Mouse (Mus musculus) adrenal gland, adult 2 months (tissue): ENCODE measurements at regions not wholly inside any gene's neighbourhood (a gene's known extent, or its start where the extent isn't known, plus 50 kb on each side); places are given as distances from the start of the nearest gene placed in this dataset.
A peak's percentile ranks its signal among the peaks of the same experiment; 100 is the strongest.
"Not testable (repeated sequence)": the region's sequence is repeated elsewhere in the genome, so short reads cannot be mapped to it uniquely, and the experiment has no call there.

Experiments
- DNase-seq: peaks from one replicate; pipeline ENCODE4 v3.0.0; 2021

GRCm38 (mm10) chr4:153616058-153616457, 133.4 kb upstream of the Ajap1 start:
- DNase-seq = no peak

DNA sequence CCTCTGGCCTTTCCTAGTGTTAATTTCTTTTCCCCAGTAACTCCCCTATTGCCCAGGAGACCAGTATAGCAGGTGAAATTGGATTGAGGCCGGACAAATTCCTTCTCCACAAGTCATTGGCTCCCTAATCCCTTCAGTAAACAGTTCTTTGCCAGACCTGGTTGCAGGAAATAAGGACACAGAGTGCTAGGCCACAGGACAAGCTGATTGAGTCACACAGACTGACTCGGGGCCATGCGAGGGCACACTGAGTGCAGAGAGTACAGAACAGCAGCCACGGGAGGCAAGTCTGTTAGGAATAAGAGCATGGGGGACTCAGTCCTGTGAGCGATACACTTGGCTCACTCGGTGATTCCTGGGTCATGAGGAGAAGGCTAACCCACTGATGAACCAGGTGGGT, 134.3 kb upstream of the Ajap1 start:
- DNase-seq = peak; percentile 19

DNA sequence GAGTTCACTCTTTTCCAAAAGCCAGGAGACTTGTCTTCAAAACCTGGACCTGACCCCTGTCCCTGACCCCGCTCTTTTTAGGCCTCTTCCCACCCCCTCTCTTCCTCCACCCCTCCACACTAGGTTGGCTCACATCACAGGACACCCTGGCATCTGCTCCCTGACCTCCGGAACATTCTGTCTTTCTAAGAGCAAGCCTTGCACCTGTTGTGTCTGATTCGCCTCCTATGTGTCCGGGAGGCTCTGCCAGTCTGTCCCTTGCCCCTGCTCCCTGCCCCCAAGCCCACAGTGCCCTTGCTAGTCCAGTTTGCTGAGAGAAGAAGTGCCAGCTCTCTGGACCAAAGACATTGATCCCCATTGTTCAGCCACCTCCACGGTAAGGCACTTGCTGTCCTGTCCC, 138.3 kb upstream of the Ajap1 start:
- DNase-seq = no peak

GRCm38 (mm10) chr4:153631161-153631560, 148.6 kb upstream of the Ajap1 start:
- DNase-seq = no peak

GRCm38 (mm10) chr4:153632056-153632455, 149.4 kb upstream of the Ajap1 start:
- no peak for DNase-seq

DNA sequence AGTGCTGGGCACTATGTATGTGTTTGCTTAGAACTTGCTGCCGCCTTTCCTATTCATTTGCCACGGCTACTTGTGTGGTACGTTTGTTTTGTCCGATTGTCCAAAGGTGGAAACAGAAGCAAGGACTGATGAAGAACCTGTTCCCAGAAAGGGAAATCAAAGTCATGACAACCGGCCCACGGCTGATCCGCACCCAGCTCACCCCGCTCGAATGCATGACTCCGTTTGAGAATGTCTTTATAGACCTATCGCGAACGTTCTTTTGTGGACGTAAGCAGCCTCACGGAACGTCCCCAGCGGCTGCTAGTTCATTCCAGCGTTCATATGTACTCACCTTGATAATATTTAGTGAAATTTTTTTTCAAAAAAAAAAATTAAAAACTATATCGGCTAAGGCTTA, 149.9 kb upstream of the Ajap1 start:
- DNase-seq = no peak

DNA sequence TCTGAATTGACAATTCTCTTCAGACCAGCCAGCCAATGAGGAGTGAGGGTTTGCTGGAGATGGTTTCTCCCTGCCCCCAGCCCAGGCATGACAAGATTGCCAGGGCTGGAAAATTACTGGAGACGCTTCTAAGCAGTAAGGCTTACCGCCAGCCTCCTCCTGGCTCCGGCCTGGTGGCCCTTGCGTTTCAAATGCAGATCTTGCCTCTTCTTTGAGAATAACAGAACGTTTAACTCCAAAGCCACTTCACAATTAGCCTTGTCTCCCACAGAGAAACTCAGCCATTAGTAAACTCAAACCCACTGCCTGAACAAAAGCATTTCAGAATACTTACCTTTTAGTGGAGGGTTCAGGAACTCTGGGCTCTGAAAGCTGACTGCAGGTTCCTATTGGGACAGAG, 150.6 kb upstream of the Ajap1 start:
- no peak for DNase-seq

DNA sequence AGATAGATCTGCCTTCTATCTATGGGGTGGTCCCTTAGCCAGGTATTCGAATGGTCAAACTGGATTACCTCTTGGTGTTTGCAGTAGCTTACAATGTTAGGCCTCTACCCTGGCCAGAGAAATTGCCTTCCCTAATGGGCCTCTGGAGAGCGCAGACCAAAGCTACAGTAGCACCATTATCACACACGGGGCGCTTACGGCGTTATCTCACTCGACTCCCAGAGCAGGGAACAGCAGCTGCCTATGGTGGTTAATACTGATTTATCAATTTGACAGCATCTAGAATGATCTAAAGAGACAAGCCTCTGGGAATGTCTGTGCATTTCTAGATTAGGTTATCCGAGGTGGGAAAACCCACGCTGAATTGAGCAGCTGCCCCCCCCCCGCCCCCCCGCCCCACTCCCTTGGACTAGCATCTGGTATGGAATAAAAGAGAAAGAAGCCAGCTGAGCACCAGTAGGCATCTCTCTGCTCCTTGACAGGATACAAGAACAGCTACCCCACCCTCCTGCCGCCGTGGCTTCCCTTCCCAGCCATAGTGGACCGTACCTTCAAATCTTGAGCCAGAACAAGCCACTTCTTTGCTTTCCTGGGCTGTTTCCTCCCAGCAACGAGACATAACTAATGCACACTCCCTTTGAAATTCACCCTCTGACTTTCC, 151.7 kb upstream of the Ajap1 start:
- no peak for DNase-seq

GRCm38 (mm10) chr4:153637989-153638388, 155.4 kb upstream of the Ajap1 start:
- DNase-seq = peak; percentile 8

DNA sequence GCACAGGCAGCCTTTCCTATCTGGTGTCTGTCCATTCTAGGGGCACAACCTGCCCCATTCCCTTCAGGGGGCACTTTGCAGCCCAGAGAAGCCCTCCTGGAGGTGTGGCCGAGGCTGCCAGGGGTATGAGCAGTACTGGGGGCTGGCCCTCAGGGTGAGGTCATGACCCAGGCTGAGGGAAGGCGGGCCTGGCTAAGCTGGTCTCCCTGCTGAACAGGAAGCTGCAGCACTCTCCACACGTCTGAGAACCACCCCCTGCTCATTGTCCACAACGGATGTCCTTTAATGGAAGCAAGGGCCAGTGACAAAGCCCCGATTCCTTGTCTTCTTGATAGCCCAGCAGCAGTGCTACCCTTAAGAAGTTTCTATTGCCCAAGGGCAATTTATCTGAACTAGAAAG, 169.2 kb upstream of the Ajap1 start:
- DNase-seq = no peak

DNA sequence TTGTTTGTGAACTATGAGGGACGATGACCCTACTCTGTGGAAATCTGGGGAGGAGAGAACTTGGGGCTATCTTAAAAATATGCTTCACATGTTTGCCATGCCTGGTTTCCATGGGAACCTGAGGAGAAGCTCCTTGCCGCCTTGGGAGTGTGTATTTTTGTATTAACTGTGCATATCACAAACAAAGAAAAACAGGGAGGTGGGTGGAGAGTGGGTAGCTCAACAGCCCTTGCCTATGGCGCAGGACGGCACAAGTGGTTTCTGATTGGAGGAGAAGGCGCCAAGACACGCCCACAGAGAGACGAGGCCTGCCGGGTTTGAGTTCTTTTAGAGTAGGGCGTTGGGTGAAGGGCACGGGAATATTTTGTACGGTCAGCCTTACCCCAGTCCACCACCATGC, 170.2 kb upstream of the Ajap1 start:
- DNase-seq = no peak

GRCm38 (mm10) chr4:153662731-153663130, 180.1 kb upstream of the Ajap1 start:
- no peak for DNase-seq

DNA sequence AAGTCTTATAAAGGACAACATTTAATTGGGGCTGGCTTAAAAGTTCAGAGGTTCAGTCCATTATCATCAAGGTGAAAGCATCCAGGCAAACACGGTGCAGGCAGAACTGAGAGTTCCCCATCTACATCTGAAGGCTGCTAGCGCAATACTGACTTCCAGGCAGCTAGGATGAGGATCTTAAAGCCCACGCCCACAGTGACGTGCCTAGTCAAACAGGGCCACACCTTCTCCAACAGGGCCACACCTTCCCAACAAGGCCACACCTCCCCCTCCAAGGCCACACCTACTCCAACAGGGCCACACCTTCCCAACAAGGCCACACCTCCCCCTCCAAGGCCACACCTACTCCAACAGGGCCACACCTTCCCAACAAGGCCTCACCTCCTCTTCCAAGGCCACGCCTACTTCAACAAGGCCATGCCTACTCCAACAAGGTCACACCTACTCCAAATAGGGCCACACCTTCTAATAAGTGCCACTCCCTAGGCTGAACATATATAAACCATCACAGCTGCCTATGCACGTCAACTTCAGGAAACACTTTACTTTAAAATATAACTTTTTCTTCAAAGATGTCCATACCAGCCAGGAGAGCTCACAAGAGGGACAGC, 184.1 kb upstream of the Ajap1 start:
- DNase-seq = not testable (repeated sequence)

DNA sequence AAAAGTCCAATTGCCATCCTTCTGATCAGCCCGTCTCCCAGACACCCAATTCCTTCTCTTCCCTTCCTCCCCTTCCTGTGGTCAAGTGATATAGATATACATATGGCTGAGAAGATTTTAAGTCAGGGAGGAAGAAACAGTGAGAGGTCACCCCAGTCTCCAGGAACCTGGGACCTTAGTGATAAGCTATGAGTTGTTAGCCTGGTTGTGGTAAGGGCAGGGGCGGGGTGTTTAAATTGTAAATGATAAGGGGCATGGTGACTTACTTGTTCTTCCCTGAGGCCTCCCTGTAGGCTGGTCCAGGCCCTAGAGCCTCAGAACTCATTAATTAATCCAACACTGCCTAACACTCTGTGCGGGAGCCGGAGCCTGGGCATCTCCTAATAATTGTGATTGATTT, 186.5 kb upstream of the Ajap1 start:
- DNase-seq = no peak

DNA sequence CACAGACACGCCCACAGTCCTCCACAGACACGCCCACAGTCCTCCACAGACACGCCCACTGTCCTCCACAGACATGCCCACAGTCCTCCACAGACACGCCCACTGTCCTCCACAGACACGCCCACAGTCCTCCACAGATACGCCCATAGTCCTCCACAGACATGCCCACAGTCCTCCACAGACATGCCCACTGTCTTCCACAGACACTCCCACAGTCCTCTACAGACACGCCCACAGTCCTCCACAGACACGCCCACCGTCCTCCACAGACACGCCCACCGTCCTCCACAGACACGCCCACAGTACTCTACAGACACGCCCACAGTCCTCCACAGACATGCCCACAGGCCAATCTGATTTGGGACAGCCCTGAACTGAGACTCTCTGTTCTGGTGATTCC, 187.6 kb upstream of the Ajap1 start:
- no peak for DNase-seq

GRCm38 (mm10) chr4:153675431-153675830, 192.8 kb upstream of the Ajap1 start:
- no peak for DNase-seq

DNA sequence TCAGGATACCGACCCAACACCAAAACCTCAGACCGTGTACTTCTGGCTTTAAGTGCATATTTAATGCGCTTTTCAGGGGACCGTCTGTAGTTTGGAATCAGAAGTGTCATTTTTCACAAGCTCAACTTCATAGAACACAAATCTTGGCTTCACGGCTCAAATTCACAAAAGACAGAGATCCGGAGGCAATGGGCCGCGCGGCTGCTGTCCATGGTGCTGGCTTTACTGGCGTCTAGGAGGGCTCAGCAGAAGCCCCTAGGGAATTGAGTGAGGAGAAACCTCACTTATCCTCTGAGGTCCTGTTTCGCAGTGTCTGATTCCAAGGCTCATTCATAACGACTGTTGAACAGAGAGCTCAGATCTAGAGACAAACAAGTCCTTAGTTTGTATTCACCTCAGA, 196.5 kb upstream of the Ajap1 start:
- DNase-seq = peak; percentile 5

GRCm38 (mm10) chr4:153688441-153688840, 205.8 kb upstream of the Ajap1 start:
- no peak for DNase-seq

- DNase-seq = no peak
These were observed 211.3 kb upstream of the Ajap1 start for GRCm38 (mm10) chr4:153693881-153694280.

DNA sequence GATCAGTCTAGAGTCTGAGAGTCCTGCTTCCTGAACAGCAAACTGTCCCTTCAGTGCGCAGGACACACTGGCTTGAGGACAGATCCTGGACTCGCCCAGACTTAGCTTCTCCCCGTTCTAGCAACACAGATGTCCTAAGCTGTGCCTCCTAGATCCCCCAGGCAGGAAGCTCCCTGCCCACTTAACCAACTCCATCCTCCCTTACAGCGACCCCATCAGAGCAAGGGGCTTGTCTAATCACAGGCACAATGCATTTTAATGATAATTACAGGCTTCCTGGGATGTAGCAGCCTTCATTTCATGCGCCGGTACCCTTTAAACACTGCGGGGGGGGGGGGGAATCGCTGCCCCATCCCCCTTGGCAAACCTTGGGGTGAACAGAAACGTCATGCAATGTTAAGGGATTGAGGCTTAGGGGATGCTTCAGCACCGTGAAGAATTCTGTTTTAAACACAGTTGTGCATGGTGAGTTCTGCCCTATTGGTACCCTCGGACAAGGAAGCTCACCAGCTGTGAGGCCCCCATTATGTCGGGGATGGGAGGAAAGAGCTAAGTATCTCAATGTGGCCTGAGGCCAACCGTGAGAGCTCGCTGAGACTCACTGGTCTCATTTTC, 213.9 kb upstream of the Ajap1 start:
- DNase-seq = no peak

- no peak for DNase-seq
These were observed 224.6 kb upstream of the Ajap1 start for GRCm38 (mm10) chr4:153707218-153707617.

GRCm38 (mm10) chr4:153714995-153715645, 232.5 kb upstream of the Ajap1 start:
- DNase-seq = no peak

GRCm38 (mm10) chr4:153717273-153717672, 234.7 kb upstream of the Ajap1 start:
- DNase-seq = no peak
